Mouse (Mus musculus) heart, postnatal 0 days (tissue): ENCODE results near the gene Grcc10. TPM values are rescaled to one million over a fixed set of nuclear protein-coding genes. Genes with fewer than 3 reads are reported as not detected.

Source experiments
- ATAC-seq: fragments of 200-750 bp; cut with Nextera tagmentation; 2 replicates; pipeline ENCODE4 v1.8.0; 2017; ENCODE audit warnings: low read depth, moderate number of reproducible peaks, moderate library complexity; ENCODE audit not compliant: insufficient read depth
- DNase-seq: peaks from one replicate; pipeline ENCODE4 v3.0.0-alpha.2; 2016; ENCODE audit warnings: low spot score
- H3K27ac ChIP-seq: fragments of 300-500 bp; sonication (generic); 2 replicates; pipeline ENCODE4 v1.5.1; 2014; ENCODE audit warnings: low read depth, mild to moderate bottlenecking
- H3K27me3 ChIP-seq: fragments of 300-500 bp; sonication (generic); 2 replicates; pipeline ENCODE4 v1.6.1; 2014; ENCODE audit warnings: low read length, mixed read lengths; ENCODE audit not compliant: control insufficient read depth, insufficient read depth
- H3K36me3 ChIP-seq: fragments of 300-500 bp; sonication (generic); replicated peaks from 2 replicates; pipeline ENCODE4 v1.6.1; 2014; ENCODE audit warnings: low read length, mixed read lengths; ENCODE audit not compliant: control insufficient read depth, insufficient read depth
- H3K4me1 ChIP-seq: fragments of 300-500 bp; sonication (generic); 2 replicates; pipeline ENCODE4 v1.6.1; 2014; ENCODE audit warnings: antibody characterized with exemption; ENCODE audit not compliant: control insufficient read depth, insufficient read depth
- H3K4me2 ChIP-seq: fragments of 300-500 bp; sonication (generic); 2 replicates; pipeline ENCODE4 v1.6.1; 2014; ENCODE audit warnings: low read depth, mild to moderate bottlenecking, low read length, moderate library complexity
- H3K4me3 ChIP-seq: fragments of 300-500 bp; sonication (generic); 2 replicates; pipeline ENCODE4 v1.5.1; 2014; ENCODE audit warnings: low read depth, low read length
- H3K9ac ChIP-seq: fragments of 300-500 bp; sonication (generic); replicated peaks from 2 replicates; pipeline ENCODE4 v1.6.1; 2014; ENCODE audit warnings: low read depth, low read length, mixed read lengths
- H3K9me3 ChIP-seq: fragments of 300-500 bp; sonication (generic); replicated peaks from 2 replicates; pipeline ENCODE4 v1.6.1; 2016; ENCODE audit warnings: low read length; ENCODE audit not compliant: control insufficient read depth
- CTCF ChIP-seq: IDR thresholded peaks from 2 replicates; pipeline ENCODE4 v1.5.1; 2016; ENCODE audit warnings: antibody characterized with exemption, control low read depth, low read depth
- EP300 ChIP-seq: IDR thresholded peaks from 2 replicates; pipeline ENCODE4 v1.6.1; 2016; ENCODE audit warnings: antibody characterized with exemption, low read depth
- WGBS: fragments of 180-500 bp; shearing (Covaris S2); extraction: QIAGEN DNeasy Blood & Tissue Kit; methylation state at CpG from one replicate; pipeline ENCODE4 v1.1.7; 2014; 5-methylcytosine and 5-hydroxymethylcytosine counted together
- polyA plus RNA-seq: library from polyadenylated mRNA; unstranded; fragments of >200 nt; fragmentation: Nextera tagmentation; extraction: Ambion mirVana; gene quantifications from 2 replicates; pipeline ENCODE4 v1.2.1, GENCODE M21; 2015
- total RNA-seq: library from RNA; depleted of rRNA; stranded (reverse); fragments of >200 nt; gene quantifications from 2 replicates; pipeline ENCODE4 v1.2.3, GENCODE M21; 2014; ENCODE audit warnings: low replicate concordance

Gene Grcc10
- total and polyA plus RNA-seq, 2 experiments from 2014 or later: 119 to 492 TPM

GRCm38 (mm10) chr6:124765951-124766350 lies 24.8 kb upstream of the Grcc10 start:
- H3K4me3 ChIP-seq: no peak overlapping the region
- TF ChIP-seq CTCF: no peak
- TF ChIP-seq EP300: no peak
- no peaks in the 10 kb centered on the region for H3K9me3 ChIP-seq
- 0 out of 2 replicates have a peak, but pooled peaks cover 7% of the 10 kb centered on the region for H3K27me3 ChIP-seq
- H3K4me2 ChIP-seq: no peak overlapping the region
- no peaks in the 10 kb centered on the region for H3K36me3 ChIP-seq
- no peak for DNase-seq
- WGBS: 81% methylated on average over 7 of the region's 7 CpGs
- no peak for ATAC-seq
- no peak overlapping the region for H3K9ac ChIP-seq
- H3K4me1 ChIP-seq: peaks cover 7% of the 10 kb centered on the region; the same call in 1 of the 2 replicates
- no peak overlapping the region for H3K27ac ChIP-seq

DNA sequence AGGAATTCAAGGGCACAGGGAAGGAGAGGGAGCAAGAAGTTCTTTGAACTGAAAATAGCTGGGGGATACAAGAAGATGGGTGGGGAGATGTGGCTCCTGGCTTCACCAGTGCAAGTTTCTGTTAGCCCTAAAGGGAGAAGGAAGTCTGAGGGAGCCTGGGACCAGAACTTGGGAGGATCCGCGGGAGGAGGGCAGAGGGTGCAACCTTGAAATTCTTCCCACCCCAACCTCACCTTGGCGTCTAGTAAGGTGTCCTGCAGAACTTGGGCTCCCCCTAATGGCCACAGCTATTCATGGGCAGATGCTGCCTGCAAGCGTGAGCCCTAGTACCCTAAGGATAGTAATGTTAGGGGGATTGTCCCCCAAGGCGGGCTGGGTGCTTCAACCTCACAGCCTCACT lies 18.1 kb upstream of the Grcc10 start:
- DNase-seq: peak; percentile 85
- Histone ChIP-seq H3K27me3 (no peaks in the 10 kb centered on the region), H3K9ac (peak overlapping the region; percentile 38), H3K4me2 (peak overlapping the region; percentile 86), H3K9me3 (no peaks in the 10 kb centered on the region), H3K36me3 (no peaks in the 10 kb centered on the region), H3K27ac (peak overlapping the region; percentile 96), H3K4me3 (no peak overlapping the region), H3K4me1 (peaks cover 38% of the 10 kb centered on the region)
- no peak for TF ChIP-seq EP300
- TF ChIP-seq CTCF: peak; percentile 94
- peak; percentile 37 for ATAC-seq
- WGBS: 3% methylated on average over 5 of the region's 5 CpGs

DNA sequence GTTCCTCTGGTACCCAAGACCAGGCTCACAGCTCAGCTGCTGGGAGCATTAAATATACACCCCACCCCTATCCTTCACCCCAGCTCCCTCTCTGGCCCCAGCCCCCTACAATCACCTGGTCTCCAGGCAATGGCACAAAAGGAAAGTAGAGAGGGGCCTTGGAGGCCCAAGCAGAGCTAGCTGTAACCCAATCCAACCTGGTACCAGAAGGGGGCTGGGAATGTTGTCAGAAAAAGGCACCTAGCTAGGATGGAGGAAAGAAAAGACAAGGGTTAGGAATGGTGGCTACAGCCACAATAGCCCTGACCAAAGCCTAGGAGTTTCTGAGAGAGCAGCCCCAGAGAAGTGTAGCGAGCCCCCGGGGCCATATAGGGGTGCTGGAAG lies 17.7 kb upstream of the Grcc10 start:
- no peaks in the 10 kb centered on the region for H3K9me3 ChIP-seq
- peak overlapping the region; percentile 96 for H3K27ac ChIP-seq
- 0 out of 2 replicates have a peak, but pooled peaks cover under 1% of the 10 kb centered on the region for H3K36me3 ChIP-seq
- no peak for ATAC-seq
- H3K4me1 ChIP-seq: peaks cover 43% of the 10 kb centered on the region
- no peak for TF ChIP-seq CTCF
- no peak for TF ChIP-seq EP300
- DNase-seq: no peak
- H3K27me3 ChIP-seq: no peaks in the 10 kb centered on the region
- peak overlapping the region; percentile 86 for H3K4me2 ChIP-seq
- H3K4me3 ChIP-seq: no peak overlapping the region
- 42% methylated on average over 2 of the region's 2 CpGs for WGBS
- peak overlapping the region; percentile 38 for H3K9ac ChIP-seq

DNA sequence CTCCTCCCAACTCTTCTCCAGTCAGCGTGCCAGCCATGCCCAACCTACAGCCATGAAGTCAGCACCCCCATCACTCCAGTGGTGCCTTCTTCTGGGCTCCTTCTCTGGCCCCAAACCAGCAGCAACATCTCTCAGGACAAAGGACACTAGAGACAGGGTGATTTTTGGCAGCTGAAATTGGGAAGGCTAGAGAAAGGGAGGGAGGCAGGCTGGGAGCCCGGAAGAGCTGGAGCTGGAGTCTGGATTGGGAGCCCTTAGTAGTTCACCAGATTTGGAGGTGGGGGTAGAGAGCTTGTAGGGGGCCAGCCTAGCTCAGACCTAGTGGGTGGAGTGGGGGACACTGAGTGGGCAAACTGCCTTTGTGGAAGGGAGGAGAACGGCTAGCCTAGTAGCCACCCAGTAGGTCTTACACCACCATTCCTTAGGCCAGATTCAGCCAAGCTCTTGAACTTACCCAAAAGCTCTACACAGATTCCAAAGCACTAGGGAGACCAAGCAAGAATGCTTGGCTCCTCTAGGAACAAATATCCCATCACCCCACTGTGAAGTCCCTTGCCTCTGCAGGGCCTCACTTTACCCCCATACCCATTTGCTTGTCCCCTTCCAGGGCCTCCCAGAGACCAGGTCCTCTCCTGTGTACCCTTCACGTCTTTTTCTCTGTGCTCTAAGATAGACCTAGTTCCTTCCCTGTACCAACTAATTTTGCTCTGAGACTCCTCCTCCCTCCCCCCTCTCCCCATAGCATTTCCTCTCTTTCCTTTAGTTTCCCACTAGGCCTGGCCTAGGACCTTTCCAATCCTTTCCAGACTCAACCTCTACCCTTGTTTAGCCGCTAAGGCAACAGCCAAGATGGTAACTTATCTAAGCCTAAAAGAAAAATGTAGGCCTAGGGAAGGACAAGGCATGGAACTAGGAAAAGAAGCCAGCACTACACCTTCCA lies 17.0 kb upstream of the Grcc10 start:
- ATAC-seq (peak; percentile 15; the same call in 1 of the 2 replicates), DNase-seq (peak; percentile 58)
- 23% methylated on average over 5 of the region's 5 CpGs for WGBS
- Histone ChIP-seq H3K9me3 (no peaks in the 10 kb centered on the region), H3K27me3 (no peaks in the 10 kb centered on the region), H3K9ac (peak overlapping the region; percentile 38), H3K4me1 (peaks cover 43% of the 10 kb centered on the region), H3K27ac (peak overlapping the region; percentile 96), H3K4me3 (peak overlapping the region; percentile 93), H3K36me3 (peaks cover 4% of the 10 kb centered on the region; the same call in 1 of the 2 replicates), H3K4me2 (peak overlapping the region; percentile 86)
- TF ChIP-seq CTCF (no peak), EP300 (no peak)

GRCm38 (mm10) chr6:124757351-124757880 lies 16.2 kb upstream of the Grcc10 start:
- Histone ChIP-seq H3K4me2 (peak overlapping the region; percentile 86), H3K9me3 (no peaks in the 10 kb centered on the region), H3K4me3 (peak overlapping the region; percentile 93), H3K27ac (peak overlapping the region; percentile 96), H3K4me1 (peaks cover 43% of the 10 kb centered on the region), H3K36me3 (peaks cover 4% of the 10 kb centered on the region; the same call in 1 of the 2 replicates), H3K9ac (peak overlapping the region; percentile 99), H3K27me3 (no peaks in the 10 kb centered on the region)
- TF ChIP-seq EP300: no peak
- TF ChIP-seq CTCF: no peak
- DNase-seq: no peak
- no peak for ATAC-seq
- 15% methylated on average over 5 of the region's 5 CpGs for WGBS
